Mouse (Mus musculus): Measurements from ENCODE around the gene Ric8b.

Ric8b gene

DNA sequence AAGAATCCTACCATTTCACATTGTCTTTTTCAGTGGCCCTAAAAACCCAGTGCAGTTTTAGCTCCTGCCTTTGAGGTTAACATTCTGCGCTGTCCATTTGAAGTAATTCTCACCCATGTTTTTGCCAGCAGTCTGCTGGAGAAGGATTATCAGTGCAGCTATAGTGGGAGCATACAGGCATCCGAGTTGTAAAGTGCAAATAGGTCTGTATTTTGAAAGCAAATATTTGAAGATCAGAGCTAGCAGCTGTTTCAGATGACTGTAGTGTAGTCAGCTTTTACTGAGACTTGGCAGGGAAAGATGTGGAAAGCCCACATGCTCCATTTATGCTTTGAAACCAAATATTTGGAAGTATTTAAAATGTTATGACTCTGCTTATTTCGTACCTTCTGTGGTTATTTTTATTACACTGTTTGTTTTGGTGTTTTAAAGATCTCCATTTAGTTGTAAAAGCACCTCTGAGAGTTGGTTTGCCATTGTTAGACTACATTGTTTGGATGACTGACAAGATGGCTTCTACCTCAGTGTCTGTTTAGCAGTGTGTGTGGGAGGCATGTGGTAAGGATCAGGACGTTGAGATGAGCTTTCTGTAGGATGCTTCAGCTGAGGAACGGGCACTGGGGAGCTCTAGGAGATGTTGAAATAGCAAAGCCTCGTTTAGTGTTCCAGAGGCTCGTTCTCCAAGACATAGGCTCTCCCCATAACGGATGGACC, 31.7 kb downstream of the Ric8b start:
- in situ Hi-C loops (cut with MboI; ENCODE audit: low pct_unique_long_range_greater_than_20kb in 1 of 2, low sequenced_read_pairs in 2 of 2, unreplicated experiment in 1 of 2) = no loop called here

DNA sequence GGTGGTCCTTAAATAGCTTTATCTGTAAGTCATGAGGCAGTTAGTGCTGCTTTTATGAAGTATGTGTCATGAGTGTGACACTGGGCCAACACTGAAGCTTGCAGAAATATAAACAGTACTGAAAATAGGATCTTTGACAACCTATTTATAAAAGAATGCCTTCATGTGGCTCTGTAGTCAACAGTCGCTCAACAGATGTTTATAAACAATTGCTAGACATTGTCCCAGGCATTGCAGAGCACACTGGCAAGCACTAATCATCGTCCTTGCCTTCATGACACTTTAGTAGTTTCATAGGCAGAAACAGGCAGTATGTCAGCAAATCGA, 32.2 kb downstream of the Ric8b start:
- in situ Hi-C loops (cut with MboI; ENCODE audit: low pct_unique_long_range_greater_than_20kb in 1 of 2, low sequenced_read_pairs in 2 of 2, unreplicated experiment in 1 of 2) = no loop called here

DNA sequence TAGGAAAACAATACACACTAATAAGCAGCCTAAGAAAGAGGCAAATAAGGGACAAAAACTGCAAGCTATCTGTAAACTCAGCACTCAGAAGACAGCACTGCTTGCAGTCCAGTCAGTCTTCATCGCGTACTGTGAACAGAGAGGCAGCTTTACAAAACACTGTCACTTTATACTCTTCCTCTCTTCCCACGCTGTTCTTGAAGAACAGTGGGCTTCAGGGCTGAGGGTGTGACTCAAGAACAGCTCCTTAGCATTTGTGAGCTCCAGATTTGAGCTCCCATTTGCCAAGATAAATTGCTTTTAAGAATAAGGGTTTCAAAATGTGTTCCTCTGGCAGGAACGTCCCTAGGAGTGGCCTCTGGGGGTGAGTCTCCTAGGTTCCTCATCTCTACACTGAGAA, 33.0 kb downstream of the Ric8b start:
- in situ Hi-C loops (cut with MboI; ENCODE audit: low pct_unique_long_range_greater_than_20kb in 1 of 2, low sequenced_read_pairs in 2 of 2, unreplicated experiment in 1 of 2) = no loop called here

DNA sequence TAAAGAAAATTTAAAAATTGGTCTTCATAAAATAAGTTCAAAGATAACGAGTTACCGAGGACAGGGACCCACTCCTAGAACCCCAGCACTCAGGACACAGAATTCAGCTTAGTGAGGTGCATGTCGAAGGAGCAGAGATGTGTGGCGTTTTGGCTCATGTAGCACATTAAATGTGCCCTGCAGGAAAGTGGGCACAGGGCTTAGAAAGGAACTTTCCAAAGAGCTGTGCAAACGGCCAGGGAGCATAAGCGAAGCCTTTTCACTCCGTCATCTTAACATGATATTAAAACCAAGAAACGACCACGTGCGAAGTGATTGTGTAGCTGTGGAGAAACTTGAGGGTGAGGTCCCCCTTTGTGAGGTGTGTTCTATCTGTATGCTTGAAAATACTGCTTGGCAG, 36.8 kb downstream of the Ric8b start:
- in situ Hi-C loops (cut with MboI; ENCODE audit: low pct_unique_long_range_greater_than_20kb in 1 of 2, low sequenced_read_pairs in 2 of 2, unreplicated experiment in 1 of 2) = no loop called here

DNA sequence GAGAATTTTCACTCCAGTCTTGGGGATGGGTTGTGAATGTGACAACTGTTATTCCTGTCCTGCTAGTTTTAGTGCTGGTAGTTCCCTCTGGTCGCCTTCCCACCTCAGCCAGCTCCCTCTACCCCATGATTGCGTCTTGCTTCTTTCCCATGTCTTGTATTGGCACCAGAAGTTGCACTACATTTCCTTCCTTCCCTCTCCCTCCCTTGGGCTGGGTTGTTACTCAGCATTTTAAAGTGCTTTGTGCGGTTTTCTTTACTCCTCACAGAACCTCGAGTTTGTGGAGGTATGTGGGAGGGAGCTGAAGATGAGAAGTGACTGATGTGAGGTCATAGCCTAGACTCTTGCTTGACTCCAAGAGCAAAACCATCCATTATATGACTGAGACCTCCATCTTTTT, 38.8 kb downstream of the Ric8b start:
- in situ Hi-C loops (cut with MboI; ENCODE audit: low pct_unique_long_range_greater_than_20kb in 1 of 2, low sequenced_read_pairs in 2 of 2, unreplicated experiment in 1 of 2) = no loop called here

DNA sequence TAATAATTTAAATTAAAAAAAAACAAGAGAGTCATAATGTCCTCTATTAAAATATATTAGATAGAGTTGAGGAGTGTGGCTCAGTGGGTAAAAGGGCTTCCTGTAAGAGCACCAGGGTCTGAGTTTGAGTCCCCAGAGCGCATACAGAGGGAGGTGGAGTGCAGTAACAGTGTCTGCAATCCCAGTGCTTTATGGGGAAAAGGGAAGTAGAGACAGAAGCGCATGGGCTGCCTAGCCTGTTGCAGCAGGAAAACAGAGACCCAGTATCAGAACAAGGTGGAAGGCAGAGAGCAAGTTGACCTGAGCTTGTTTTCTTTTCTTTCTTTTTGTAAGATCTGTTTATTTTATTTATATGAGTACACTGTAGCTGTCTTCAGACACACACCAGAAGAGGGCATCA, 41.2 kb downstream of the Ric8b start:
- in situ Hi-C loops (cut with MboI; ENCODE audit: low pct_unique_long_range_greater_than_20kb in 1 of 2, low sequenced_read_pairs in 2 of 2, unreplicated experiment in 1 of 2) = no loop called here

DNA sequence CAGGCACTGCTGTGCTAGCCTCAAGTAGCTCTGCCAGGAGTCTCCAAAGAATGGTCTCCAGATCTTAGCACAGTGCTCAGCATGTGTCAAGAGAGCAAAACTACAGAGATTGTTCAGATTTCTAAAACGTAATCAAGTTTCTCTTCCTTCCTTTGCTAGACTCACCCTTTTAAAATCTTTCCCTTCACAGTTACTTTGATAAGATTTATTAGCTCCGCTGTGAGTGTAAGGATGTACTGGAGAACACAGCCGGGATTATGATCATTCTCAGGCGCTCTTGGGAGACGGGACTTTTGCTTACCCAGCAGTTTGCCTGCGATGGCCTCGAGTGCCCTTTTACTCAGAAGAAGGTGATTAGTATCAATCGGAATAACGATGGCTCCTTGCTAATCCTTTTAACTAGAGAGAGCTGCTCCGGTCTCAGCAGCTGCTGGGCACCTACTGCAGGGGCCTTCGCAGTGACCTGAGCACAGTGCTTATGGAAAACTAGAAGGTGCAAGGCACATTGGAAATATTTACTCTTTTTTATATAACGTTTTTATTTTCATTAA, 43.0 kb downstream of the Ric8b start:
- in situ Hi-C loops (cut with MboI; ENCODE audit: low pct_unique_long_range_greater_than_20kb in 1 of 2, low sequenced_read_pairs in 2 of 2, unreplicated experiment in 1 of 2) = no loop called here

DNA sequence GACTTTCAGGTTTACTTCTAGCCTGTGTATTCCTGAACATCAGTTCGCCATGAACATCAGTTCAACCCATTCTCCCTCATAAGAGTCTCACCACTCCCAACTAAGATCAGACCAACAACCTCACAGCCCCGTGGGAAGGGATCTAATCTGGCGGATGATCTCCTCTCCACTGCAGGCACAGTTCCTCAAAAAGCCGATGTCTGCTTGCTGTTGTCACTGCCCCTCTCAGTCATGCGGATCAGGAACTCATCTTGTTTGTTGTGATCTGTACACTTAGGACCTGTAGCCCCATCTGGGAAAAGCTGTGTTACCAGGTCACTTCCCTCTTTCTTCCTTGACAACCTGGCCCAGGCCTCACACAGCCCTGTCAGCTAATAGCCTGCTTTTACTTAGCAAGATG, 45.7 kb downstream of the Ric8b start:
- in situ Hi-C loops (cut with MboI; ENCODE audit: low pct_unique_long_range_greater_than_20kb in 1 of 2, low sequenced_read_pairs in 2 of 2, unreplicated experiment in 1 of 2) = no loop called here

DNA sequence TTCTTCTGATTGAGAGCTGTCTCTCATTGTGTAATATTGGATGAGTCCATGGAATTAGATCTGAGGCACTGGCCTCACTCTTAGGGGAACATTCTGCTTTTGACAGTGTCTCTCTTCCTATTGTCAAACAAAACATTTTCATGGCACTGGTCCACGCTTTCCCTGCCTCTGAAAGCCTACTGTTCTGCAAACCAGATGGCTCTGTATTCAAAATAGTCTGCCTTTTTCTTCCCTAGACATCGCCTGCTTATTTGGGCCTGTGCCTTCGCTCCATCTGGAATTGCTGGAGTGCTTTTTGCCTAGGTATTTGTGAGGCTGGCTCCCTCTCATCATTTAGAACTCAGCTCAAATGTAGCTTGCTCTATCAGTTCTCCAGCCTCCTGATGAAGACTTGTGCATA, 46.3 kb downstream of the Ric8b start:
- in situ Hi-C loops (cut with MboI; ENCODE audit: low pct_unique_long_range_greater_than_20kb in 1 of 2, low sequenced_read_pairs in 2 of 2, unreplicated experiment in 1 of 2) = no loop called here

DNA sequence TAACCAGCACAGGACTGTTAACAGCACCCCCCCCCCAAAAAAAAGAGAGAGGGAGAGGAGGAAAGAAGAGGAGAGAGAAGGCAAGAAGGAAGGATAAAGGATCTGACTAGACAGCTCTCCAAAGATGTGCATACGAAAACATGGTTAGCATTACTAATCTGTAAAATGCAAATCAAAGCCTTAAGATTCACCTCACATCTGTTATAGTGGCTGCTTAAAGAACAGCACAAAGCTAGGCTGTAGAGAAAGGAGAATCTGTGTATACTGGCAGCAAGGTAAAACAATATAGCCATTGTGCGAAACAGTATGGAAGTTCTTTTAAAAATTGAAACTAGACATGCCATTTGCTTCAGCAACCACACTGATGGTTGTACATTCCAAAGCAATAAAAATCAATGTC, 49.1 kb downstream of the Ric8b start:
- in situ Hi-C loops (cut with MboI; ENCODE audit: low pct_unique_long_range_greater_than_20kb in 1 of 2, low sequenced_read_pairs in 2 of 2, unreplicated experiment in 1 of 2) = no loop called here

DNA sequence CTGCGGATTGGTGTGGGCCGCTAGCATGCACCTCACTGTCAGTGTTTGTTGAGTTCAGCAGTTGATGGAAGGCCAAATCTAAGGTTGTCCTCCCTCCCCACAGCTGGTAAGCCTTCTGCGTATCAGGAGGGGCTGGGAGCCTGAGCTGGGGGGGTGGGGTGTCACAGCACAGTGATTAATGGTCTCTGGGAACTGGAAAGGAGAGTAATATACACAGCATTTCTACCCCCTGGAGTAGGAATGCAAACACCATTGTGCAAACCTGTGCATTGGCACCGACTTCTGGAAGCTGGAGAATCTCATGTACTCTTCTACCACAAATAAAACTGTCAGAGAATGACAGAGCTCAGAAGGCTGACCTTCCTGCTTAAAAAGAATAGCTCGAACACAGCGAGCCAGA, 50.2 kb downstream of the Ric8b start:
- in situ Hi-C loops (cut with MboI; ENCODE audit: low pct_unique_long_range_greater_than_20kb in 1 of 2, low sequenced_read_pairs in 2 of 2, unreplicated experiment in 1 of 2) = no loop called here

DNA sequence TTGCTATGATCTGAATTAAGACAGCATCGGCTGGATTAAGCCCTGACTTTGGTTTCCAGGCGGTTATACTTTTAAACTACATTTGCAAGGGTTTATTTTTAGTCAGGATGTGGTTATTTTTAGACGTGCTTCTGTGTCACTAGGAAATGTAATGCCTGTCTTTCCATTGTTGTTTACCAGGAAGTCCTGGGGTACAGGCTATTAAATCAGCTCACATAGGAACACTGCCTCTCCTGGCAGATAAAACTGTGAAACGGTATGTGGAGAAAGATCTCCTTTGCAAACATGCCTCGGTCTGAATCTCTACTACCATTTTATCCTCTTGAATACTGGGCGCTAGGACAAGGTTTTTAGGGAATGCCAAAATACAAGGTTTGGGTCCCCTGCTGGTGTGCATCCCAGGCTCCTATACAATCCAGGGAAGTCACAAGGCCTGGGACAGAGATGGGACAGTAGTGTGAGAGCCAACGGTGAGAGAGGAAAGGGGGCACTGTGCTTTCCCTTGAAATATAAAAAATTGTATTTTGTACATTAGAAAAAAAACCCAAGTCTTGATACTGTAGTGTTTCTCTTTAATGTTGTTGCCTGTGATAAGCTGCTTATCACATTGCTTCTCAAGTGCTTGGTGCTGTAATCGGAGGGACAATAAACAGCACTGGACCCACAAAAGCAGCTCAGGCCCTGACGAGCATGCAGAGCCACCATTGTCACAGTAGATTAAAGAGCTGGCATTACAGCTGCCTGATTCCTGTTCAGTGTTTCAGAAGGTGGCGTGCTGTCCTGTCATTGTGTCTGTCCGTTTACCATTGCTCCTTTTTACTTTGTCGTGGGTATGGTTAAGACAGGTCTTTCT, 51.7 kb downstream of the Ric8b start:
- in situ Hi-C loops (cut with MboI; ENCODE audit: low pct_unique_long_range_greater_than_20kb in 1 of 2, low sequenced_read_pairs in 2 of 2, unreplicated experiment in 1 of 2) = no loop called here

DNA sequence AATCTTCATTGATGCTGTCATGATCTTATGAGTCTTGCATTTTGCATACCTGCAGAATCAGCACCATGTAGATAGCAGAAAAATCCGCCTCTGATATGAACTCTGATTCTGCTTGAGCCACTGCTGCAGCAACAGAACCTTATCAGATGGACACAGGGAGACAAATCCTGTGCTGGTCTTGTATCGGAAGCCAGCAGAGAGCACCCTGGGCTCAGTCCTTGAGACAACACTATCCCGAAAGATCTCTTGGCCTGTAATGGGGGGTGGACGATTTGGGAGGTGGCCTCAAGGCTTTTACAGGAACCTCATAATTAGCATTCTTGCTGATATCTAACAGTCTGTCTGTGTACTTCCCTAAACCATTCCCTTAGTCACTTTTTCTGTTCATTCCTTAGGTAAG, 57.8 kb downstream of the Ric8b start:
- in situ Hi-C loops (cut with MboI; ENCODE audit: low pct_unique_long_range_greater_than_20kb in 1 of 2, low sequenced_read_pairs in 2 of 2, unreplicated experiment in 1 of 2) = no loop called here

DNA sequence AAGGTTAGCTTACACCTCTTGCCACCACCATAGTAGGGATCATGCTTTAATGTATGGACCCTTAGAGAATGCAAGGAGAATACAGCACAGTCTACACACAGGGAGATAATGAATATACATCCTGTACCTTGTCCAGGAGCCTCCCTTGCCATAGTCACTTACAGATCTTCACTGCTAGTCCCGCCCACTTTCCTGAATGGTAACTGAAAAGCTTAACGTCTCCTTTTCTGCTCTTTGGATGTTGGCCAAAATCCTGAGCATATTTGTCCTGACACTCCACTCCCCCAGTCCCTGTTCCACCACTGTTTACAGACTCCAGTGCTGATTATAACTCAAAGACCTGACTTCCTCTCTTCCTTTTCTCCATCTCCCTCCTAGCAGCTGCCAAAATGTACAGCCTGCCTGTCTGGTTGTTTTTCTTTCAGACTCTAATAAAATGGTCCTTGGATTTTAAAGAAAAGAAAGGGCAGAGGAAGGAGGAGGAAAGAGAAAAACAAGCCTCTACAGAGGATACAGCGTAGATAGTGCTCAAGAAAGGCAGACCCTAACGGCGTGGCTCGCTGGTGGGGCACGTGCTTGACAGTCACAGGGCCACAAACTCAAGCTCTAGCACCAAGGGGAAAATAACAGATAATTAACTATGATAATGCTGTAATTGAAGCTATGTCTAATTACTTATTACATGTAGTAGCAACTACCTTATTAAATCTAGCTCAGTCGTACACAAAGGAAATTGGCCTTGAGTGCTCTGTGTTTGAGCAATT, 59.4 kb downstream of the Ric8b start:
- in situ Hi-C loops (cut with MboI; ENCODE audit: low pct_unique_long_range_greater_than_20kb in 1 of 2, low sequenced_read_pairs in 2 of 2, unreplicated experiment in 1 of 2) = no loop called here

DNA sequence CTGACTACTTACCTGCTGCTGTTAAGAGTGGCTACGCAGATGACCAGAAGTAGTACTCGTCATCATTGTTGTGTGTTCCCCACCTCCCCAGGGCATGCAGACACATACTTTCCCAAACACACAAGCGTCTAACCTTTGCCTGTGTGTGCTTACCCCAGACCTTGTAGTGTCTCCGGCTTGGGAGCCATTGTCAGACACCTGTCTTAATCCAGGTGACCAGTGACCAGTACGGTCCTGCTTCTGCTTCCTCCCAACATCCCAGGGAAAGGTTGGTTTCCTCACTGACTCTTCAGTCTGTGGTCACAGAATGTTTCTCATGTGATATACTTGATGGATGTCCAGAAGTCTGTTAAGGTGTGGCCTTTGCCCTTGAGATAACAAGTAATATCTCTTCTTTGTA, 62.9 kb downstream of the Ric8b start:
- in situ Hi-C loops (cut with MboI; ENCODE audit: low pct_unique_long_range_greater_than_20kb in 1 of 2, low sequenced_read_pairs in 2 of 2, unreplicated experiment in 1 of 2) = no loop called here

DNA sequence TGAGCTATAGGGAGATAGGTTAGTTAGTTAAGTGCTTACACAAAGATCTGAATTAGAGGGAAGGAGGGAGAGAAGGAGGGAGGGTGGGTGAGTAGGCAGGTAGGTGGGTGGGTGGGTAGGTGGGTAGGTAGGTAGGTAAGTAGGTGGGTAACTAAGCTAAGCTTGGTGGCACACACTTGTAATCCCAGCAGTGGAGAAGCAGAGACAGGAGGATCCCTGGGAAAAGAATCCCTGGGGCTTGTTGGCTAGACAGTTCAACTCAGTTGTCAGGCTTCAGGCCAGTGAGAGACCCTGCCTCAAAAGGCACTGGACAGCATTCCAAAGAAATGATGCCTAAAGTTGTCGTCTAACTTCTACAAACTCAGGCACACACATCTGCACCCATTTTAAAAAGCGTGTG, 64.0 kb downstream of the Ric8b start:
- in situ Hi-C loops (cut with MboI; ENCODE audit: low pct_unique_long_range_greater_than_20kb in 1 of 2, low sequenced_read_pairs in 2 of 2, unreplicated experiment in 1 of 2) = no loop called here

DNA sequence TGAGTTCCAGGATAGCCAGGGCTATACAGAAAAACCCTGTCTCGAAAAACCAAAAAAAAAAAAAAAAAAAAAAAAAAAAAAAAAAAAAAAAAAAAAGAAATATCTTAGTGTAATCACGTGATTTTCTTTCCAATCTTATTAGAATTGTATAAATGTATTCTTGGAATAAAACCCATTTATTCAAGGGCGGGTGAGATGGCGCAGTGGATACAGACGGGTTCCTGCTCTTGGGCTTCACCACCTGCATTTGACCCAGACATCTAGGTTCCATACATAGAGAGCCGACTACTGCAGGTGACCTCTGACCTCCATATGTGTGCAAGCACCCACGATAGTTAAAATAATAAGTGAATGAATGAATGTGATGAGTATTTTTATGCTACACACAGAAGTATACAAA, 65.3 kb downstream of the Ric8b start:
- in situ Hi-C loops (cut with MboI; ENCODE audit: low pct_unique_long_range_greater_than_20kb in 1 of 2, low sequenced_read_pairs in 2 of 2, unreplicated experiment in 1 of 2) = no loop called here

DNA sequence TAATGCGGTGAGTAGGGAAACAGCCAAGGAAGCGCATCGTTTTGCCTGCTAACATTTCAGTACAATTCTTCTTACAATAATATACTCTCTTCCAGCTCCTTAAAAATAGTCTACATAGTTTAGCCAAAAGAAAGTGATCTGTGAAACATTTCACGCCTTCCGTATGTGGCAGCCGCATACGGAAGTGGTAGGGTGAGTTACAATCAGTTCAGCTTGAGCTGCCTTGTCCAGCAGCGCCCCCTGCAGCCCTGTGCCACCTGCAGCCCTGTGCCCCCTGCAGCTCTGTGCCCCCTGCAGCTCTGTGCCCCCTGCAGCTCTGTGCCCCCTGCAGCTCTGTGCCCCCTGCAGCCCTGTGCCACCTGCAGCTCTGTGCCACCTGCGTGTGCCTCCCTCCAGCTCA, 68.5 kb downstream of the Ric8b start:
- in situ Hi-C loops (cut with MboI; ENCODE audit: low pct_unique_long_range_greater_than_20kb in 1 of 2, low sequenced_read_pairs in 2 of 2, unreplicated experiment in 1 of 2) = no loop called here

DNA sequence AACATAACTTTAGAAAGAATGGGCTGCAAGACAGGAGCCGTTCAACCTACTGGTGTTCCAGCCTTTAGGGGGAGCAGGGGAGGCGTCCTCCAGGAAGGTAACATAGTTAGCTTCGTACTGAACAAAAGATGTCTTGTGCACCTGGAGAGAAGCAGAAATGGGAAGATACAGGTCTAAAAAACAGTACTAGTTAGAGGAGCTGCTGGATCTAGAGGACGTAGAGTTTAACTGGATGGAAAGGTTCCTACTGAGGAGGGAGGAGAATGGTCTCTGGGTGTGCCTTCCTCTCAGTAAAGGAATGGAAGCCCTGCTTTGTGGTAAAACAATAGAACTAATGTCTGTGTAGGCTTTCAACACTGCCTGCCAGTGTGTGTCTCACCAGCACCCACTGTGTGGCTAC, 70.2 kb downstream of the Ric8b start:
- in situ Hi-C loops (cut with MboI; ENCODE audit: low pct_unique_long_range_greater_than_20kb in 1 of 2, low sequenced_read_pairs in 2 of 2, unreplicated experiment in 1 of 2) = no loop called here
